Mouse (Mus musculus): ENCODE results near the gene Tmem196.

- TF ChIP-seq CTCF (IDR thresholded peaks at IDR 0.05; ENCODE audit: control insufficient read depth, insufficient read depth, low read length): no peak
- no peak for TF ChIP-seq POLR2A (IDR thresholded peaks at IDR 0.05; ENCODE audit: borderline replicate concordance, control insufficient read depth, low read depth, low read length)
Observed at GRCm38 (mm10) chr12:119960730-119961129, 15.1 kb downstream of the Tmem196 start.
